Mouse (Mus musculus): Measurements from ENCODE around the gene Lrp6.

The Lrp6 gene

GRCm38 (mm10) chr6:134567986-134568556 is 1.3 kb upstream of the Lrp6 start:
- no peak for DNase-seq (ENCODE audit: low spot score in 2 of 2)

- DNase-seq (ENCODE audit: low spot score in 2 of 2): peak in 1 of 2 experiments; percentile 6
These were observed 432 bp downstream of the Lrp6 start for GRCm38 (mm10) chr6:134566248-134566817.

- no peak for DNase-seq (ENCODE audit: low spot score in 2 of 2)
These were observed 1.0 kb downstream of the Lrp6 start for GRCm38 (mm10) chr6:134565606-134566247.

DNA sequence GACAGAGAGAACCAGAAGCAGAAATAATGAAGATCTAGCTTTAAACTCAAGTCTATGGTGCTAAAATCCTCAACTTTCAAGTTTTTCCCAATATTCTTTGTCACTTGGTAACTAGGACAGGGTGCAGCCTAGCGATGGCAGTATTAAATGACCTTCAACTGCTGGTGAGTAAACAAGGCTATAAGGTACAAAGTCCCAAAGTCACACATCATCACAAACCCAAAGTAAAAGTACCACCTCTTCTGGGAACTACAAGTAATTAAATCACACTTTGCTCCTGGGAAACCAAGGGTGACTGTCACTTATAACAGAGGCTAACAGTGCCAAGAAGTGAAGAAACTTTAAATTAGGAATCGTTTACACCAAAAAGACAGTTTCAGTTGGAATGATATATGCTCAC is 2.2 kb downstream of the Lrp6 start:
- DNase-seq (ENCODE audit: low spot score in 2 of 2): no peak

GRCm38 (mm10) chr6:134559635-134560034 is 7.1 kb downstream of the Lrp6 start:
- no peak for DNase-seq (ENCODE audit: low spot score in 2 of 2)

DNA sequence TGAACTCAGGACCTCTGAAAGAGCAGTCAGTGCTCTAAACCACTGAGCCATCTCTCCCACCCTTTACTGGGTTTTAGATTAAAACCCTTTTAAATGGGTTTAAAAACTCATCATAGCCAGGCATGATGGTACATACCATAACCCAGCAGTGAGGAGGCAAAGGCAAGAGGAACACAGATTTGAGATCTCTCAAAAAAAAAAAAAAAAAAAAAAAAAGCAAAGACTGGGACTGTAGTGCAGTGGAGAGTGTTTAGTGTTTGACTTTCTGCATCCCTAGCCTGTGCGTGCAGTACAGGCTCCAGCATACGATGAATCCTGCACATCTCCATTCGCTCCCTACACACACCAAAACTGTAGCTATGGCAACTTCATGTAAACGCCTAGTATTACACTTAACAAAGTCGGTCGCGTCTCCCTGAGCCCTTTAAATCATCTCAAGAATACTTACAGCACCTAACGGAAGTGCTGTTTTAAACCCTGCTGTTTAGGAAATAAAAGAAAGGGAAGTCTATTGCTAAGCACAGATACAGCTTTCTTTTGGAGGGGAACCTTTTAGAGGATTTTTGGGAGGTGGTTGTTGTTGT is 8.1 kb downstream of the Lrp6 start:
- no peak for DNase-seq (ENCODE audit: low spot score in 2 of 2)

DNA sequence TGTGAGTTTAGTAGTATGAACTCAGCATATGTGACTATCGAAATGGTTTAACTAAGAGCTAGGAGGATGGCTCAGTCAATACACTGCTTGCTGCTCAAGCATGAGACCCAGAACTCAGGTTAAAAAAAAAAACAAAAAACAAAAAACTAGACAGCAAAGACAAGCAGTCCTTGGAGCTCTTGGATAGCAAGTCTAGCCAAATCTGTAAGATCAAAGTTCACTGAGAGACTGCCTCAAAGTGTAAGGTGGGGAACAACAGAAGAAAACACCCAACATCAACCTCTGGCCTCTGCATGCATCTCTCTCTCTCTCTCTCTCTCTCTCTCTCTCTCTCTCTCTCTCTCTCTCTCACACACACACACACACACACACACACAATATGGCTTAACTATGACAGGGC is 9.7 kb downstream of the Lrp6 start:
- no peak for DNase-seq (ENCODE audit: low spot score in 2 of 2)

GRCm38 (mm10) chr6:134556185-134556950 is 10.4 kb downstream of the Lrp6 start:
- DNase-seq (ENCODE audit: low spot score in 2 of 2): no peak

DNA sequence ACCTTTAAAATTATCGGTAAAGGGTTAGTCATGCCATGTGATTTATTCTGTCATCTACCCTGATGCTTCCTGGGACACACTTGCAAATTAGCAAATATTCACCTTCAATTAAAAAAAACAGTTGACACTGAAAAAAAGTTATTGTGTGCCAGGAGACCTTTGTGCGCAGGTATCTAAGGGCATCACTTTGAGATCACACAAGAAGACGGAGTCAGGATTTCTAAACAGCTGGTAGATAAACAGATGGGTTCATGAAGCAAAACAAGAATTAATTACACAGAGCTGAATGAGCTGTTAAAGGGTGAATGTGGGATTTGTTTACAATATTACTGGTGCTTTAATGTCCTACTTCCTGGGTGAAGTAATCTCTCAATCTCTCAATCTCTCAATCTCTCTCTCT is 11.6 kb downstream of the Lrp6 start:
- no peak for DNase-seq (ENCODE audit: low spot score in 2 of 2)

DNA sequence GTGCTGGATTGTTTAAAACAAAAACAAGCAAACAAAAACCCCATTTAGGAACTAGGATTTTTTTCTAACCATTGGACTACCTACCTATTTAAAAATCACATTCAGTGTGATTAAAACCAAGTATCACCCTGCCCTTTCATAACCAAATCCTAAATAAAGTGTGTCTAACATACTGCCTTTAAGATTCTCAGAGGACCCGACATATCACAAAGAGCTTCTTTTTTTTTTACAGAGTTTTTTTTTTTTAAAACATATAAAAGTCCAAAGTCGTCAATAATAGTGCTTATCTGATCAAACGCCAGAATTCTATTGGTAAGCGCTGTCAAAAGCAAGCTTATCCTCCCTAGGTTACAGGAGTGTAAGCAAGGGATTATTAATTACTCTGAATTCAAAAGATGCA is 12.5 kb downstream of the Lrp6 start:
- no peak for DNase-seq (ENCODE audit: low spot score in 2 of 2)

GRCm38 (mm10) chr6:134551007-134551406 is 15.8 kb downstream of the Lrp6 start:
- no peak for DNase-seq (ENCODE audit: low spot score in 2 of 2)

DNA sequence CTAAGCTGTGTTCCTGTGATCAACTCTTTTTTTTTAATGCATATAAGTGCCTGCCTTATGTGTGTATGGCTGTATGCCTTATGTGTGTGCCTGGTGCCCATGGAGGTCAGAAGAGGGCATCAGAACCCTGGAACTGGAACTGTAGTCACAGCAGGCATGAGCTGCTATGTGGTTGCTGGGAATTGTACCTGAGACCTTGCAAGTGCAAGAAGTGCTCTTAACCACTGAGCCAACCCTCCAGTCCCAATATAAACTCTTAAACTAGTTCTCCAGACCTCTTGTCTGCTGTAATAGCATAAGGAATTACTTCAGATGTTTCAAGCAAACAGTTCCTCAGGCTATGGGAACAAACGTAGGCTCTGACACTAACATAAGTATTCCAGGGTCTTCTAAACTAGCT is 16.4 kb downstream of the Lrp6 start:
- DNase-seq (ENCODE audit: low spot score in 2 of 2): no peak

- DNase-seq (ENCODE audit: low spot score in 2 of 2): no peak
These were observed 21.9 kb downstream of the Lrp6 start for GRCm38 (mm10) chr6:134544843-134545242.

DNA sequence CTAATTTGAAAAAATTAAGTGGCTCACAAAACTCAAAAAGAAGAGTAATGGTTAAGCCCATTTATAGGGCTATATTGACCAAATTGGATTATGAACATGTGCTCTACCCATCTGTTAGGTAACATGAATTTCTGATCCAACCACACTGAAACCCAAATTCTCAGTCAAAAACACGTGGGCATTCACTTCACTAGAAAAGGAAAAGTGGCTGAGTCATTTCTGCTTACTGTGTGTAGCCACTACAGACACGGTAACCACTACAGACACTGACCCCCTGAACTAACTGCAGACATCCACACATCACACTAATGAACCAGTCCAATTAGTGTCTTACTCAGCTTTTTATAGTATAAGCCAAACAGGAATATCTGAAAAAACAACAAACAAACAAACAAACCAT is 22.7 kb downstream of the Lrp6 start:
- no peak for DNase-seq (ENCODE audit: low spot score in 2 of 2)

DNA sequence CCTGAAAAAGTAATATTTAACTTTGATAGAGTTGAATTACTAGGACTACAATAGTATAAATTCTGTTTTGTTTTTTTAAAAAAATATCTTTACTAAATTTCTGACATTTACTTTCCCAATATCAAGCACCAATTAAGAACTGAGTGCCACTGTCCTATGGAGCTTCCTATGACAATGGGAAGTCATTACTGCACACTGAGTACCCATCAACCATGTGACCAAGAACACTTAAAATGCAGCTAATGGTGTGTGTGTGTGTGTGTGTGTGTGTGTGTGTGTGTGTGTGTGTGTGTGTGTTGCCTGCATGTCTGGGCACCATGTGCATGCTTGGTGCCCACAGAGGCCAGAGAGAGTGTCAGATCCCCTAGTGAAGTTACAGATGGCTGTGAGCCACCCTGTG is 23.2 kb downstream of the Lrp6 start:
- DNase-seq (ENCODE audit: low spot score in 2 of 2): no peak

- DNase-seq (ENCODE audit: low spot score in 2 of 2): no peak
These were observed 24.4 kb downstream of the Lrp6 start for GRCm38 (mm10) chr6:134542374-134542773.

- no peak for DNase-seq (ENCODE audit: low spot score in 2 of 2)
These were observed 26.6 kb downstream of the Lrp6 start for GRCm38 (mm10) chr6:134540161-134540560.

GRCm38 (mm10) chr6:134539459-134539858 is 27.3 kb downstream of the Lrp6 start:
- no peak for DNase-seq (ENCODE audit: low spot score in 2 of 2)

- DNase-seq (ENCODE audit: low spot score in 2 of 2): no peak
These were observed 28.0 kb downstream of the Lrp6 start for GRCm38 (mm10) chr6:134538805-134539204.

GRCm38 (mm10) chr6:134537461-134538117 is 29.2 kb downstream of the Lrp6 start:
- DNase-seq (ENCODE audit: low spot score in 2 of 2): no peak

GRCm38 (mm10) chr6:134535169-134535568 is 31.6 kb downstream of the Lrp6 start:
- DNase-seq (ENCODE audit: low spot score in 2 of 2): no peak

- no peak for DNase-seq (ENCODE audit: low spot score in 2 of 2)
These were observed 33.7 kb downstream of the Lrp6 start for GRCm38 (mm10) chr6:134533021-134533420.
